8 mouse cellular contexts compared by ENCODE assay signal in the genomic region with DNA sequence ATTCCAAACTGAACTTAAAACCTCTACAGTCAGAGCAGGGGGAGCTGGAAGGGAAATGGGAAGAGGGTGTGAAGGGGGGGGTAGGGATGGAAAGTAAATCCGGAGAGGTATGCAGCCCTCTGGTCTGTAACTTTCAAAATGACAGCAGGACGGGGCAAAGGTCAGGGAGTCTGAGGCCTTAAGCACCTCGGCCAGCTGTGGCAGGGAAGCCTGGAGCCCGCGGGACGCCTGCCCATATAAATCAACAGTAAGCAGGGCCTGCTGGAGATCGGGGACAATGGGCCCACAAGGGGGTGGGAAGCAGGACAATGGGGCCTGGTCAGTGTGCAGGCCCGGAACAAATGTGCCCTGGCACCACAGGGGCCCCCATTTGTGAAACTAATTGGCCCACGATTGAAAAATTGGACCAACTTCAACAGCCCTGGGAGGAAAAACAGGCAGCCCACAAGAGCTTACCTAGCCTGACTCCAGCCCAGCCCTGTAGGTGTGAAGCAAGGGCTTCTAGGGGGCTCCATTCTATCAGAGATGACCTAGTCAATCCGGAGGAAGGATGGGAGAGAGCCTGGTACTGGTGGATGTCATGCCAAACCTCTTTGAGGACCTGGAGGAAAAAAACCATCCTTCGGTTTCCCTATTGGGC.
DNase-seq lines count a peak whose midpoint lies in the region; ATAC-seq and TF ChIP-seq lines count a peak whose summit lies in the region.

No protein-coding gene starts in this region.

- no peak for ATAC-seq in forebrain, postnatal 0 days

- 16% methylated on average over 11 of the region's 11 CpGs for WGBS in forebrain, postnatal 0 days

- H3K36me3 ChIP-seq in forebrain, postnatal 0 days (ENCODE audit: insufficient read depth), result no peaks in the 10 kb centered on the region

- DNase-seq in heart, adult 11 months, result peak; percentile 97
- DNase-seq in heart, postnatal 25 days (ENCODE audit: low spot score), result no peak
- DNase-seq in forebrain, postnatal 0 days, result peak; percentile 18
- DNase-seq in layer of hippocampus, adult 9-11 months, result peak; percentile 72
- peak; percentile 76 for DNase-seq in skeletal muscle tissue, adult 2 months (ENCODE audit: low read depth, low spot score)
- DNase-seq in urinary bladder, postnatal 4 days (ENCODE audit: low spot score in 2 of 2), result no peak
- no peak for DNase-seq in liver

- H3K4me2 ChIP-seq in forebrain, postnatal 0 days (ENCODE audit: low read depth), result no peak overlapping the region

- no peaks in the 10 kb centered on the region for H3K27me3 ChIP-seq in forebrain, postnatal 0 days (ENCODE audit: insufficient read depth, low read length)

- H3K4me3 ChIP-seq in brown adipose tissue, adult 24 weeks (ENCODE audit: insufficient read depth, low read depth, low read length), result no peak overlapping the region
- H3K4me3 ChIP-seq in forebrain, postnatal 0 days (ENCODE audit: low read depth, low read length), result no peak overlapping the region

- TF ChIP-seq CTCF in forebrain, postnatal 0 days (IDR thresholded peaks at IDR 0.05; ENCODE audit: low read depth), result no peak

- H3K9me3 ChIP-seq in forebrain, postnatal 0 days (ENCODE audit: low read length), result no peaks in the 10 kb centered on the region

- peaks cover 30% of the 10 kb centered on the region for H3K4me1 ChIP-seq in brown adipose tissue, adult 24 weeks (ENCODE audit: control insufficient read depth, insufficient read depth, insufficient read length, low read length)
- H3K4me1 ChIP-seq in forebrain, postnatal 0 days (ENCODE audit: insufficient read depth), result peaks cover 35% of the 10 kb centered on the region

- H3K27ac ChIP-seq in brown adipose tissue, adult 24 weeks (replicated peaks; ENCODE audit: low read depth, low read length), result peak overlapping the region; percentile 89
- H3K27ac ChIP-seq in forebrain, postnatal 0 days (ENCODE audit: low read depth, low read length), result no peak overlapping the region

- H3K9ac ChIP-seq in forebrain, postnatal 0 days, result no peak overlapping the region

- intact Hi-C loops in heart, postnatal 25 days (cut with DNase I), result no loop called here

Comparison
In these comparisons a context has a peak if more than half of its experiments do, and no peak if none do; other contexts are left out.
1. DNase-seq: peak in heart, adult 11 months (single experiment), forebrain, postnatal 0 days (single experiment), layer of hippocampus, adult 9-11 months (single experiment) and skeletal muscle tissue, adult 2 months (single experiment); none in heart, postnatal 25 days (single experiment), urinary bladder, postnatal 4 days (0 of 2) and liver (single experiment).